Comparison of ENCODE assay signal across 19 mouse cellular contexts in genomic region chr5:42987710-42988466, GRCm38 (mm10).
A peak's percentile ranks its signal among the peaks of the same experiment; 100 is the strongest.
DNase-seq lines count a peak whose midpoint lies in the region; ATAC-seq and TF ChIP-seq lines count a peak whose summit lies in the region.
"Had no signal": no experiment of that assay in that cellular context is flagged by ENCODE, and none has a peak within 500 bp of the region (broad histone marks: within the 10 kb centered on the region; RNA-seq: fewer than 3 reads in every experiment).

No protein-coding gene starts in this region.

- TF ChIP-seq CTCF in lung, postnatal 0 days (IDR thresholded peaks at IDR 0.05) = no peak
- no peak for TF ChIP-seq CTCF in midbrain, postnatal 0 days (IDR thresholded peaks at IDR 0.05)

- DNase-seq in embryonic facial prominence, embryonic 11.5 days (ENCODE audit: low spot score) = peak; percentile 11
- no peak for DNase-seq in embryonic facial prominence, embryonic 10.5 days (ENCODE audit: low spot score)
- peak; percentile 9 to 26 for DNase-seq in urinary bladder, postnatal 36 days (ENCODE audit: low spot score in 2 of 2)
- no peak for DNase-seq in urinary bladder, postnatal 10 days (ENCODE audit: low spot score)
- DNase-seq in lung, postnatal 0 days (ENCODE audit: low spot score) = peak; percentile 91
- no peak for DNase-seq in kidney, postnatal 14 days
- no peak for DNase-seq in midbrain, postnatal 0 days (ENCODE audit: low spot score)
- DNase-seq: adrenal gland, adult 2 months; cerebellum, adult 11 months; cerebellum, adult 9-11 months; kidney, adult 9 months; kidney, postnatal 36 days; left cerebral cortex, postnatal 4 days had no signal

- no peaks in the 10 kb centered on the region for H3K36me3 ChIP-seq in embryonic facial prominence, embryonic 11.5 days (replicated peaks; ENCODE audit: control insufficient read depth, insufficient read depth, low read depth, low read length)
- no peaks in the 10 kb centered on the region for H3K36me3 ChIP-seq in embryonic facial prominence, embryonic 10.5 days (replicated peaks)
- no peaks in the 10 kb centered on the region for H3K36me3 ChIP-seq in lung, postnatal 0 days (ENCODE audit: insufficient read depth, low read length)
- no peaks in the 10 kb centered on the region for H3K36me3 ChIP-seq in midbrain, postnatal 0 days (ENCODE audit: insufficient read depth, low read length)
- no peaks in the 10 kb centered on the region for H3K36me3 ChIP-seq in forebrain, embryonic 16.5 days (ENCODE audit: control insufficient read depth, insufficient read depth)
- H3K36me3 ChIP-seq: heart, embryonic 10.5 days; hindbrain, embryonic 15.5 days; midbrain, embryonic 12.5 days had no signal

- no peak overlapping the region for H3K27ac ChIP-seq in embryonic facial prominence, embryonic 11.5 days (replicated peaks; ENCODE audit: low read depth, low read length)
- H3K27ac ChIP-seq in embryonic facial prominence, embryonic 10.5 days (replicated peaks) = no peak overlapping the region
- H3K27ac ChIP-seq in lung, postnatal 0 days (ENCODE audit: low read length) = peak overlapping the region; percentile 32
- H3K27ac ChIP-seq in midbrain, postnatal 0 days (ENCODE audit: low read depth, low read length) = no peak overlapping the region
- H3K27ac ChIP-seq in forebrain, embryonic 16.5 days (ENCODE audit: low read length) = no peak overlapping the region
- H3K27ac ChIP-seq: forebrain, embryonic 13.5 days; heart, embryonic 10.5 days; hindbrain, embryonic 15.5 days; left cerebral cortex, adult 2 months; midbrain, embryonic 12.5 days had no signal

- TF ChIP-seq EP300 in lung, postnatal 0 days (IDR thresholded peaks at IDR 0.05) = peak; percentile 97

- no peak overlapping the region for H3K4me3 ChIP-seq in embryonic facial prominence, embryonic 11.5 days (ENCODE audit: low read depth, low read length)
- H3K4me3 ChIP-seq in embryonic facial prominence, embryonic 10.5 days = no peak overlapping the region
- H3K4me3 ChIP-seq in lung, postnatal 0 days (ENCODE audit: low read depth, low read length) = no peak overlapping the region
- H3K4me3 ChIP-seq in midbrain, postnatal 0 days (ENCODE audit: low read depth, low read length) = no peak overlapping the region
- H3K4me3 ChIP-seq in forebrain, embryonic 16.5 days (replicated peaks; ENCODE audit: low read length) = no peak overlapping the region
- H3K4me3 ChIP-seq: forebrain, embryonic 13.5 days; heart, embryonic 10.5 days; hindbrain, embryonic 15.5 days; left cerebral cortex, adult 2 months; midbrain, embryonic 12.5 days had no signal

- H3K4me1 ChIP-seq in embryonic facial prominence, embryonic 11.5 days (ENCODE audit: control insufficient read depth, insufficient read depth, low read length) = no peaks in the 10 kb centered on the region
- H3K4me1 ChIP-seq in embryonic facial prominence, embryonic 10.5 days = no peaks in the 10 kb centered on the region
- no peaks in the 10 kb centered on the region for H3K4me1 ChIP-seq in lung, postnatal 0 days (ENCODE audit: insufficient read depth, low read depth, low read length)
- H3K4me1 ChIP-seq in midbrain, postnatal 0 days (ENCODE audit: insufficient read depth, low read length) = no peaks in the 10 kb centered on the region
- H3K4me1 ChIP-seq in forebrain, embryonic 16.5 days (replicated peaks; ENCODE audit: control insufficient read depth, insufficient read depth, low read length) = no peaks in the 10 kb centered on the region
- H3K4me1 ChIP-seq: forebrain, embryonic 13.5 days; heart, embryonic 10.5 days; hindbrain, embryonic 15.5 days; midbrain, embryonic 12.5 days had no signal

- H3K9ac ChIP-seq in embryonic facial prominence, embryonic 11.5 days (replicated peaks; ENCODE audit: low read length) = no peak overlapping the region
- H3K9ac ChIP-seq in lung, postnatal 0 days (replicated peaks; ENCODE audit: low read depth) = no peak overlapping the region
- H3K9ac ChIP-seq in midbrain, postnatal 0 days (replicated peaks; ENCODE audit: low read length, poor library complexity, severe bottlenecking) = no peak overlapping the region
- no peak overlapping the region for H3K9ac ChIP-seq in forebrain, embryonic 16.5 days (replicated peaks; ENCODE audit: low read depth, low read length)
- H3K9ac ChIP-seq: forebrain, embryonic 13.5 days; hindbrain, embryonic 15.5 days; midbrain, embryonic 12.5 days had no signal

- no peaks in the 10 kb centered on the region for H3K27me3 ChIP-seq in embryonic facial prominence, embryonic 11.5 days (ENCODE audit: control insufficient read depth, insufficient read depth, low read length)
- no peaks in the 10 kb centered on the region for H3K27me3 ChIP-seq in embryonic facial prominence, embryonic 10.5 days (replicated peaks; ENCODE audit: low read depth, poor library complexity, severe bottlenecking)
- H3K27me3 ChIP-seq in lung, postnatal 0 days (replicated peaks; ENCODE audit: insufficient read depth, low read length) = no peaks in the 10 kb centered on the region
- H3K27me3 ChIP-seq in midbrain, postnatal 0 days (ENCODE audit: insufficient read depth, low read length) = no peaks in the 10 kb centered on the region
- no peaks in the 10 kb centered on the region for H3K27me3 ChIP-seq in forebrain, embryonic 16.5 days (replicated peaks; ENCODE audit: control insufficient read depth, insufficient read depth, low read length)
- H3K27me3 ChIP-seq: forebrain, embryonic 13.5 days; hindbrain, embryonic 15.5 days; midbrain, embryonic 12.5 days had no signal

- H3K9me3 ChIP-seq in embryonic facial prominence, embryonic 11.5 days (replicated peaks; ENCODE audit: control insufficient read depth, low read length) = no peaks in the 10 kb centered on the region
- H3K9me3 ChIP-seq in embryonic facial prominence, embryonic 10.5 days = no peaks in the 10 kb centered on the region
- H3K9me3 ChIP-seq in lung, postnatal 0 days (ENCODE audit: low read length) = no peaks in the 10 kb centered on the region
- no peaks in the 10 kb centered on the region for H3K9me3 ChIP-seq in midbrain, postnatal 0 days (ENCODE audit: low read length)
- no peaks in the 10 kb centered on the region for H3K9me3 ChIP-seq in forebrain, embryonic 16.5 days (ENCODE audit: control insufficient read depth, low read length)
- H3K9me3 ChIP-seq: forebrain, embryonic 13.5 days; heart, embryonic 10.5 days; hindbrain, embryonic 15.5 days; midbrain, embryonic 12.5 days had no signal

- ATAC-seq in embryonic facial prominence, embryonic 11.5 days (replicated peaks; ENCODE audit: insufficient number of reproducible peaks, low FRiP score, low TSS enrichment, low read depth) = no peak
- ATAC-seq in lung, postnatal 0 days = peak; percentile 99
- no peak for ATAC-seq in midbrain, postnatal 0 days (ENCODE audit: low FRiP score)
- ATAC-seq in forebrain, embryonic 16.5 days = no peak
- ATAC-seq: forebrain, embryonic 13.5 days had no signal

- 85% methylated on average over 3 of the region's 3 CpGs for WGBS in embryonic facial prominence, embryonic 11.5 days
- WGBS in embryonic facial prominence, embryonic 10.5 days = 87% methylated on average over 3 of the region's 3 CpGs
- WGBS in lung, postnatal 0 days = 47% methylated on average over 3 of the region's 3 CpGs
- WGBS in midbrain, postnatal 0 days = 92% methylated on average over 3 of the region's 3 CpGs
- WGBS in forebrain, embryonic 16.5 days = 75% methylated on average over 3 of the region's 3 CpGs

- no peak overlapping the region for H3K4me2 ChIP-seq in embryonic facial prominence, embryonic 11.5 days (ENCODE audit: low read depth, low read length)
- H3K4me2 ChIP-seq in lung, postnatal 0 days (replicated peaks; ENCODE audit: low read depth, low read length) = no peak overlapping the region
- H3K4me2 ChIP-seq in midbrain, postnatal 0 days (ENCODE audit: low read depth, low read length, poor library complexity, severe bottlenecking) = no peak overlapping the region
- no peak overlapping the region for H3K4me2 ChIP-seq in forebrain, embryonic 16.5 days (ENCODE audit: low read length)
- H3K4me2 ChIP-seq: forebrain, embryonic 13.5 days; hindbrain, embryonic 15.5 days; midbrain, embryonic 12.5 days had no signal

Comparison
In these comparisons a context has a peak if more than half of its experiments do, and no peak if none do; other contexts are left out.
1. DNase-seq: peak in embryonic facial prominence, embryonic 11.5 days (single experiment), urinary bladder, postnatal 36 days (2 of 2) and lung, postnatal 0 days (single experiment); none in embryonic facial prominence, embryonic 10.5 days (single experiment), urinary bladder, postnatal 10 days (single experiment), kidney, postnatal 14 days (single experiment) and midbrain, postnatal 0 days (single experiment).